Mouse (Mus musculus) stomach, embryonic 15.5 days (tissue): ENCODE results near the gene Trarg1. TPM values are rescaled to one million over a fixed set of nuclear protein-coding genes. Genes with fewer than 3 reads are reported as not detected.

ENCODE experiments used
- ATAC-seq: fragments of 200-750 bp; cut with Nextera tagmentation; 2 replicates; pipeline ENCODE4 v1.8.0; 2017; ENCODE audit warnings: low read depth, moderate number of reproducible peaks, moderate TSS enrichment; ENCODE audit not compliant: insufficient read depth, low FRiP score
- H3K27ac ChIP-seq: fragments of 300-500 bp; sonication (generic); 2 replicates; pipeline ENCODE4 v1.5.1; 2015; ENCODE audit warnings: mild to moderate bottlenecking, inconsistent platforms
- H3K27me3 ChIP-seq: fragments of 300-500 bp; sonication (generic); replicated peaks from 2 replicates; pipeline ENCODE4 v1.6.1; 2015; ENCODE audit warnings: inconsistent platforms
- H3K36me3 ChIP-seq: fragments of 300-500 bp; sonication (generic); 2 replicates; pipeline ENCODE4 v1.6.1; 2015; ENCODE audit warnings: inconsistent platforms
- H3K4me1 ChIP-seq: fragments of 300-500 bp; sonication (generic); 2 replicates; pipeline ENCODE4 v1.6.1; 2015; ENCODE audit warnings: inconsistent platforms
- H3K4me2 ChIP-seq: fragments of 300-500 bp; sonication (generic); 2 replicates; pipeline ENCODE4 v1.6.1; 2015; ENCODE audit warnings: mild to moderate bottlenecking, inconsistent platforms
- H3K4me3 ChIP-seq: fragments of 300-500 bp; sonication (generic); replicated peaks from 2 replicates; pipeline ENCODE4 v1.5.1; 2015; ENCODE audit warnings: inconsistent platforms
- H3K9ac ChIP-seq: fragments of 300-500 bp; sonication (generic); 2 replicates; pipeline ENCODE4 v1.6.1; 2015; ENCODE audit warnings: inconsistent platforms
- H3K9me3 ChIP-seq: fragments of 300-500 bp; sonication (generic); 2 replicates; pipeline ENCODE4 v1.6.1; 2016; ENCODE audit warnings: inconsistent platforms
- WGBS: fragments of 180-500 bp; shearing (Covaris S2); methylation state at CpG from one replicate; pipeline ENCODE4 v1.1.7; 2015; 5-methylcytosine and 5-hydroxymethylcytosine counted together
- polyA plus RNA-seq: library from polyadenylated mRNA; unstranded; fragments of >200 nt; fragmentation: Nextera tagmentation; extraction: Ambion mirVana; gene quantifications from 2 replicates; pipeline ENCODE4 v1.2.1, GENCODE M21; 2015

Trarg1 gene
- polyA plus RNA-seq, 1 experiment from 2014 or later, result 0.89 TPM

DNA sequence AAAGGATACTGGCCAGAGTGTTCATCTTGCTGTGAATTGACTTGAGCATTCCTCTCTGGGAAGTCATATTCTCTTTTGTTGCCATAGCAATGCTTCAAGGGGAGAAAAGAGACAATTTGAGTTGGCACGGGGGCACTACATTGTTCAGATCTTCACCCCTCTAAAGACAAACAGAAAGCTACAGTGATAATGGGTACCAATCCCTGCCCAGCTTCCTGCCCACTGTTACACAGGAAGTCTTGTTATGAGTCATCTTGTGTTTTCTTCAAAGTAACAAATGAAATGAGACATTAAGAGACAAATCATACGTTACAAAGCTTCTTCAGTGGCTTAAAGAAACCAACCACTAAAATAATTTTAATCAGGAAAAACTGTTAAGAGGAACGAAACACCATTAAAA, 55.0 kb downstream of the Trarg1 start:
- Histone ChIP-seq H3K4me2 (no peak overlapping the region), H3K4me3 (no peak overlapping the region), H3K36me3 (peaks cover 38% of the 10 kb centered on the region), H3K27ac (no peak overlapping the region), H3K4me1 (no peaks in the 10 kb centered on the region), H3K9me3 (no peaks in the 10 kb centered on the region), H3K27me3 (no peaks in the 10 kb centered on the region), H3K9ac (no peak overlapping the region)
- 78% methylated on average over 3 of the region's 3 CpGs for WGBS
- ATAC-seq, result no peak

DNA sequence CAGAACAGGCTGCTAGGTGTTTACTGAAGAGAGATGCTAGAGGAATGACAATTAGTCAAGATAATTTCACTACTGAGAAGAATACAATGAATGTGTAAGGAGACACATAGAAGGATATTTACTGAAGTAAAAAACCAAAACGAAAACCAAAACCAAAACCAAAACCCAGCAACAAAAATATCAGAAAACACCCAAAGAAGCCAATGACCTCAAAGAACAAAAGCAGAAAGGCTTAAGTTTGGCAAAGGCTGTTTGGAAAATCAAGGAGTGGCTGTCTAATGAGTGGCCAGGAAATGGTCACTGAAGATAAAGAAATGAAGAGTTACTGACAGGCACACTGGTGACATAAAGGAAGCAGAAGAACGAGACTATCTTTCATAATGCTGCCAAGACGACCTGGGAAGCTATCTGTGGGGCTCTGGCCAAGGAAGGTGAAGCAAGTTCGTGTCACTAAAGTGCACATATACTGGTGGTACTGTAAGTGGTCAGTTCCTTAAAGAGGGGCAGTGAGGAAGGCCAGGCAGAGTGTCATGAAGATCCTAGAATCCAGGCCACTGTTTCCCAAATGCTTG, 56.2 kb downstream of the Trarg1 start:
- no peak overlapping the region for H3K9ac ChIP-seq
- no peak overlapping the region for H3K27ac ChIP-seq
- no peaks in the 10 kb centered on the region for H3K4me1 ChIP-seq
- no peaks in the 10 kb centered on the region for H3K9me3 ChIP-seq
- no peak for ATAC-seq
- peaks cover 34% of the 10 kb centered on the region for H3K36me3 ChIP-seq
- no peaks in the 10 kb centered on the region for H3K27me3 ChIP-seq
- no peak overlapping the region for H3K4me2 ChIP-seq
- H3K4me3 ChIP-seq, result no peak overlapping the region
- WGBS, result 67% methylated on average over 4 of the region's 4 CpGs

DNA sequence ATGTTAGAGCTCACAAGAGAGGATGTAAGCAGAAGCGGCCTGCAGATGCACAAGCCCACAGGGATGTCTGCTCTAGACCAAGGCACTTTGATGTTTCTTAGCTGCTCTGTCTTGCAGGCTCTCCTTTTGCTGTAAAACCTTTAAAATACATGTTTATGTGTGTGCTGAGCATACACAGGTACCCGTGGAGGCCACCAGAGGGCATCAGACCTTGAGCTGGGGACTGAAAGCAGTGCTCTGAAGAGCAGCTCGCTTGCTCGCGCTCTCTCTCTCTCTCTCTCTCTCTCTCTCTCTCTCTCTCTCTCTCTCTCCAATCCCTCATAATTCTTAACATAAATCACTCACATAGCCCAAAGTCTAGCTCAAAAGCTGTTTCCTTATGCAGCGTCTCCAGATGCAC, 59.5 kb downstream of the Trarg1 start:
- no peak overlapping the region for H3K9ac ChIP-seq
- no peaks in the 10 kb centered on the region for H3K4me1 ChIP-seq
- no peak overlapping the region for H3K27ac ChIP-seq
- no peak overlapping the region for H3K4me3 ChIP-seq
- 81% methylated on average over 6 of the region's 6 CpGs for WGBS
- H3K4me2 ChIP-seq, result no peak overlapping the region
- peaks cover 18% of the 10 kb centered on the region for H3K36me3 ChIP-seq
- H3K9me3 ChIP-seq, result no peaks in the 10 kb centered on the region
- H3K27me3 ChIP-seq, result no peaks in the 10 kb centered on the region
- ATAC-seq, result no peak

GRCm38 (mm10) chr11:76742511-76742910, 62.9 kb downstream of the Trarg1 start:
- Histone ChIP-seq H3K27ac (no peak overlapping the region), H3K9me3 (no peaks in the 10 kb centered on the region), H3K9ac (no peak overlapping the region), H3K4me1 (no peaks in the 10 kb centered on the region), H3K4me3 (no peak overlapping the region), H3K36me3 (peaks cover 22% of the 10 kb centered on the region), H3K27me3 (no peaks in the 10 kb centered on the region), H3K4me2 (no peak overlapping the region)
- 92% methylated on average over 7 of the region's 7 CpGs for WGBS
- ATAC-seq, result no peak

DNA sequence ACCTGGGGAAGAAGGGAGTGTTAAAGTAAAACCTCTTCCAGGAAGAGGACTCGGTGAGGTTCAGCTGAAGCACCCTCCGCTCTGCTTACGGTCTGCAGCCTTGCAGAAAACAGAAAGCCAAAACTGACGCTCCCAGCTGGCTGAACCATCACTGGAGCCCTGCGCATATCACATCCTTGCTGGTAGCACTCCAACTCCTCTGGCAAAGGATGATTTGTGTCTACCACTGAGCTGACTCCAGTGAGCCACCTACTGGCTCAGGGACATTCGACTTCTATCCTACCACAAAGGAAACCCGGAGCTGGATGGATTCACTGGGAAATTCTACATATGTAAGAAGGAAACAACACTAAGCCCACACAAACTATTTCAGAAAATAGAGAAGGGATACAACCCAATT, 64.9 kb downstream of the Trarg1 start:
- Histone ChIP-seq H3K27me3 (no peaks in the 10 kb centered on the region), H3K9me3 (no peaks in the 10 kb centered on the region), H3K4me2 (no peak overlapping the region), H3K36me3 (peaks cover 35% of the 10 kb centered on the region), H3K27ac (no peak overlapping the region), H3K4me3 (no peak overlapping the region), H3K9ac (no peak overlapping the region), H3K4me1 (no peaks in the 10 kb centered on the region)
- no peak for ATAC-seq
- 65% methylated on average over 7 of the region's 7 CpGs for WGBS

- Histone ChIP-seq H3K9me3 (no peaks in the 10 kb centered on the region), H3K27ac (no peak overlapping the region), H3K4me2 (no peak overlapping the region), H3K9ac (no peak overlapping the region), H3K4me1 (no peaks in the 10 kb centered on the region), H3K36me3 (peaks cover 45% of the 10 kb centered on the region), H3K27me3 (no peaks in the 10 kb centered on the region), H3K4me3 (no peak overlapping the region)
- ATAC-seq, result no peak
- whole genome bisulfite sequencing, result 86% methylated on average over 1 of the region's 1 CpGs
Measured at GRCm38 (mm10) chr11:76745921-76746320, 66.3 kb downstream of the Trarg1 start.

Other genes with a start within 250 kb of the Trarg1 start
- 37.4 and 41.8 TPM in 2 replicates for gene Abr, start 57.5 kb upstream of the Trarg1 start, polyA plus RNA-seq
- gene Bhlha9, start 7.3 kb upstream of the Trarg1 start, polyA plus RNA-seq, result 0.28 and 0.32 TPM in 2 replicates
- 24.1 and 27.8 TPM in 2 replicates for gene Gosr1, start 83.8 kb downstream of the Trarg1 start, polyA plus RNA-seq
- 12.5 and 13.3 TPM in 2 replicates for gene Cpd, start 167.2 kb downstream of the Trarg1 start, polyA plus RNA-seq
- 0.27 and 1.4 TPM in 2 replicates for gene Tmigd1, start 222.4 kb downstream of the Trarg1 start, polyA plus RNA-seq
- gene Blmh, start 245.0 kb downstream of the Trarg1 start, polyA plus RNA-seq, result 138 and 140 TPM in 2 replicates